Mouse (Mus musculus) intestine, postnatal 0 days (tissue): Measurements from ENCODE around the gene Nkx2-5. TPM values are rescaled to one million over a fixed set of nuclear protein-coding genes. Genes with fewer than 3 reads are reported as not detected.

Experiments
- ATAC-seq: fragments of 200-750 bp; cut with Nextera tagmentation; 2 replicates; pipeline ENCODE4 v1.8.0; 2017; ENCODE audit warnings: mild to moderate bottlenecking, moderate TSS enrichment, moderate library complexity
- H3K27ac ChIP-seq: fragments of 300-500 bp; sonication (generic); 2 replicates; pipeline ENCODE4 v1.5.1; 2014; ENCODE audit warnings: mild to moderate bottlenecking, low read depth, low read length, moderate library complexity
- H3K27me3 ChIP-seq: fragments of 300-500 bp; sonication (generic); replicated peaks from 2 replicates; pipeline ENCODE4 v1.6.1; 2014; ENCODE audit warnings: low read length, mixed read lengths; ENCODE audit not compliant: control insufficient read depth, insufficient read depth
- H3K36me3 ChIP-seq: fragments of 300-500 bp; sonication (generic); 2 replicates; pipeline ENCODE4 v1.6.1; 2014; ENCODE audit warnings: mild to moderate bottlenecking, moderate library complexity; ENCODE audit not compliant: control insufficient read depth, insufficient read depth
- H3K4me1 ChIP-seq: fragments of 300-500 bp; sonication (generic); replicated peaks from 2 replicates; pipeline ENCODE4 v1.6.1; 2014; ENCODE audit warnings: antibody characterized with exemption, low read length, mixed read lengths; ENCODE audit not compliant: control insufficient read depth, insufficient read depth
- H3K4me2 ChIP-seq: fragments of 300-500 bp; sonication (generic); replicated peaks from 2 replicates; pipeline ENCODE4 v1.6.1; 2014; ENCODE audit warnings: low read depth, mild to moderate bottlenecking, moderate library complexity
- H3K4me3 ChIP-seq: fragments of 300-500 bp; sonication (generic); 2 replicates; pipeline ENCODE4 v1.5.1; 2014; ENCODE audit warnings: low read depth, low read length
- H3K9ac ChIP-seq: fragments of 300-500 bp; sonication (generic); 2 replicates; pipeline ENCODE4 v1.6.1; 2014; ENCODE audit warnings: mild to moderate bottlenecking, low read depth, low read length
- H3K9me3 ChIP-seq: fragments of 300-500 bp; sonication (generic); 2 replicates; pipeline ENCODE4 v1.6.1; 2016; ENCODE audit warnings: mixed run types; ENCODE audit not compliant: control insufficient read depth
- CTCF ChIP-seq: sonication (generic); IDR thresholded peaks from 2 replicates; pipeline ENCODE4 v1.5.1; 2016; ENCODE audit warnings: low read depth, mild to moderate bottlenecking, control low read depth, antibody characterized with exemption, moderate library complexity
- WGBS: fragments of 180-500 bp; shearing (Covaris S2); extraction: QIAGEN DNeasy Blood & Tissue Kit; methylation state at CpG from one replicate; pipeline ENCODE4 v1.1.7; 2014; 5-methylcytosine and 5-hydroxymethylcytosine counted together
- polyA plus RNA-seq: library from polyadenylated mRNA; unstranded; fragments of >200 nt; fragmentation: Nextera tagmentation; extraction: Ambion mirVana; gene quantifications from 2 replicates; pipeline ENCODE4 v1.2.1, GENCODE M21; 2015

Nkx2-5 gene
- polyA plus RNA-seq, 1 experiment from 2014 or later = 0.08 TPM

- no peak for ATAC-seq
- Histone ChIP-seq H3K36me3 (no peaks in the 10 kb centered on the region), H3K9me3 (no peaks in the 10 kb centered on the region), H3K4me2 (no peak overlapping the region), H3K9ac (no peak overlapping the region), H3K27me3 (peaks cover 87% of the 10 kb centered on the region), H3K27ac (no peak overlapping the region), H3K4me3 (no peak overlapping the region), H3K4me1 (no peaks in the 10 kb centered on the region)
- WGBS = 5% methylated on average over 6 of the region's 6 CpGs
- TF ChIP-seq CTCF = no peak
These were observed 3.4 kb upstream of the Nkx2-5 start for GRCm38 (mm10) chr17:26848236-26848635.

GRCm38 (mm10) chr17:26847801-26848200 lies 3.0 kb upstream of the Nkx2-5 start:
- H3K4me3 ChIP-seq = no peak overlapping the region
- no peaks in the 10 kb centered on the region for H3K4me1 ChIP-seq
- H3K36me3 ChIP-seq = no peaks in the 10 kb centered on the region
- no peak overlapping the region for H3K27ac ChIP-seq
- TF ChIP-seq CTCF = no peak
- H3K9me3 ChIP-seq = no peaks in the 10 kb centered on the region
- WGBS = 3% methylated on average over 5 of the region's 5 CpGs
- H3K4me2 ChIP-seq = no peak overlapping the region
- peaks cover 88% of the 10 kb centered on the region for H3K27me3 ChIP-seq
- H3K9ac ChIP-seq = no peak overlapping the region
- ATAC-seq = no peak

GRCm38 (mm10) chr17:26846411-26846810 lies 1.6 kb upstream of the Nkx2-5 start:
- no peak for TF ChIP-seq CTCF
- no peak overlapping the region for H3K4me2 ChIP-seq
- H3K27ac ChIP-seq = no peak overlapping the region
- no peaks in the 10 kb centered on the region for H3K36me3 ChIP-seq
- H3K9me3 ChIP-seq = no peaks in the 10 kb centered on the region
- ATAC-seq = no peak
- H3K4me1 ChIP-seq = no peaks in the 10 kb centered on the region
- WGBS = 16% methylated on average over 8 of the region's 8 CpGs
- no peak overlapping the region for H3K4me3 ChIP-seq
- peaks cover 88% of the 10 kb centered on the region for H3K27me3 ChIP-seq
- H3K9ac ChIP-seq = no peak overlapping the region

GRCm38 (mm10) chr17:26845149-26846050 lies 591 bp upstream of the Nkx2-5 start:
- H3K36me3 ChIP-seq = no peaks in the 10 kb centered on the region
- 7% methylated on average over 14 of the region's 14 CpGs for WGBS
- no peaks in the 10 kb centered on the region for H3K4me1 ChIP-seq
- TF ChIP-seq CTCF = no peak
- H3K4me3 ChIP-seq = 0 out of 2 replicates have a peak overlapping the region, but pooled peaks have one; percentile 4
- H3K9ac ChIP-seq = no peak overlapping the region
- H3K27ac ChIP-seq = no peak overlapping the region
- H3K9me3 ChIP-seq = no peaks in the 10 kb centered on the region
- no peak for ATAC-seq
- peaks cover 89% of the 10 kb centered on the region for H3K27me3 ChIP-seq
- no peak overlapping the region for H3K4me2 ChIP-seq

- under 1% methylated on average over 36 of the region's 36 CpGs for WGBS
These were observed 398 bp downstream of the Nkx2-5 start for GRCm38 (mm10) chr17:26844371-26844851.

GRCm38 (mm10) chr17:26843696-26844236 lies 1.0 kb downstream of the Nkx2-5 start:
- H3K4me1 ChIP-seq = no peaks in the 10 kb centered on the region
- no peak overlapping the region for H3K4me2 ChIP-seq
- under 1% methylated on average over 7 of the region's 7 CpGs for WGBS
- H3K9ac ChIP-seq = no peak overlapping the region
- no peak for TF ChIP-seq CTCF
- no peaks in the 10 kb centered on the region for H3K36me3 ChIP-seq
- 0 out of 2 replicates have a peak overlapping the region, but pooled peaks have one; percentile 4 for H3K4me3 ChIP-seq
- no peak overlapping the region for H3K27ac ChIP-seq
- ATAC-seq = no peak
- no peaks in the 10 kb centered on the region for H3K9me3 ChIP-seq
- peaks cover 91% of the 10 kb centered on the region for H3K27me3 ChIP-seq

More at GRCm38 (mm10) chr17:26844371-26844851, 398 bp downstream of the Nkx2-5 start:
- Histone ChIP-seq H3K9me3 (no peaks in the 10 kb centered on the region), H3K4me3 (peak overlapping the region; percentile 4; the same call in 1 of the 2 replicates), H3K36me3 (no peaks in the 10 kb centered on the region), H3K9ac (no peak overlapping the region), H3K27ac (no peak overlapping the region), H3K4me2 (no peak overlapping the region; the same call in 1 of the 2 replicates), H3K27me3 (peaks cover 89% of the 10 kb centered on the region), H3K4me1 (no peaks in the 10 kb centered on the region)
- no peak for TF ChIP-seq CTCF
- no peak for ATAC-seq
